Mouse (Mus musculus): ENCODE results near the gene Slc41a2.

DNA sequence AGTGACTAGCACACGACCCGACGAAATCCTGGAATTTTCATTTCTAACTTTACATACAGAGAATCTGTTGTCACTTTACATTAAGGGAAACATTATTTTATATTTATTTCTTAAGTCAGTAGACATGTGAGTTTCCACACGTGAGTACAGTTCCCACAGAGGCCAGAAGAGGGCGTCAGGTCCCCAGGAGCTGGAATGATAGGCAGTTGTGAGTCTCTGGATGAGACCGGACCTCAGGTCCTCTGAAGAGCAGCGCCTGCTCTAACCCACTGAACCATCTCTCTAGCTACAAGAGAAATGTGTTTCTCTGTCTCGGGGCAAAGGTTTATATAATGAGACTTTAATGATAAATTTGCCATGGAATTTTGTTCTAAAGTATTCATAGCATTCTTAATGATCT is 86.3 kb downstream of the Slc41a2 start:
- TF ChIP-seq POLR2A (IDR thresholded peaks at IDR 0.05; ENCODE audit: control insufficient read depth, low read depth, low read length), result no peak
- peak; percentile 36; the same call in 1 of the 2 replicates for TF ChIP-seq CTCF (IDR thresholded peaks at IDR 0.05; ENCODE audit: control insufficient read depth, insufficient read depth, insufficient replicate concordance, low read depth, low read length)
